Comparison of ENCODE assay signal across 1 mouse cellular context in the genomic region with DNA sequence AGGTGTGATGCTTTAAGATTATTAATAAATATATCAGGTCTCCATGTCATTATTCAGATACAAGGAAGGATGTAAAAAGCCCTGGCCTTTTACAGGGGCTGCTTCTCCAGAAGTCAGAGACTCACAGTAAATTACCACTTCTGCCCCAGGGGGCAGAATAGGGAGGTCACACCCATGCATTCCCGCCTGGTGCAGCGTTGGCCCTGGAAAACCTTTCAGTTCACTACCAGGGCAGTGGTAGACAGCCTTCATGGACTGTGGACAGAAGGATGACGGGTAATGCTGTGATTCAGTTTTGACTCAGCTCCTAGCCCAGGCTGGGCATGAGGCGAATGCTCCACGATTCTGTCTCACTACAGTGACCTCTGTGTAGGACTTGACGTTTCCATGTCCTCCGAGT.
TF ChIP-seq lines count a peak whose summit lies in the region.

No protein-coding gene starts in this region.

TF ChIP-seq in ES-E14, 5 proteins besides CTCF, POLR2A, EP300 and RAD21 (continued from another document):
- no peak for TF ChIP-seq MAFK (IDR thresholded peaks at IDR 0.05; ENCODE audit: insufficient read depth, low read depth, low read length)
